Mouse (Mus musculus): Measurements from ENCODE around the gene Hoxb8. TPM values are rescaled to one million over a fixed set of nuclear protein-coding genes. Genes with fewer than 3 reads are reported as not detected.

Hoxb8 gene
- total RNA-seq, 1 experiment from 2014 or later: not detected

DNA sequence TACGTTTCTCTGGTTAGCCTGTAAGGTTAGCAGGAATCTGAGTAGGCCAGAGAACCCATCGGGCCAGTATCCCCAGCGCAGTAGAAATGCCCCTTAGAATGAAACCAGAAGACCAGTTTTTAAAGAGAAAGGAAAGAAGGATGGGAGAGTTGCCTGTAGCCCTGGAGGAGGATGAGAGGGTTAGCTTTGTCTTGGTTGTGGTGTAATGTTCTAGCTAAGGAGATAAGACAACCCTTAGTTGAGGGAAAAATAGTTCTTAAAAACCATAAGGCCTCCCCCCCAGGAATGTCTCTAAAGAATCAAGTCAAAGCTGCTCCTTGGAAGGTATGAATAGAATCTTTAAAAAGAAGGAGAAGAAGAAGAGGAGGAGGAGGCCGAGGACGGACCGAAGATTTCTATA, 41.0 kb downstream of the Hoxb8 start:
- ATAC-seq (replicated peaks; ENCODE audit: insufficient number of reproducible peaks, low FRiP score, low TSS enrichment, poor library complexity, severe bottlenecking): no peak

DNA sequence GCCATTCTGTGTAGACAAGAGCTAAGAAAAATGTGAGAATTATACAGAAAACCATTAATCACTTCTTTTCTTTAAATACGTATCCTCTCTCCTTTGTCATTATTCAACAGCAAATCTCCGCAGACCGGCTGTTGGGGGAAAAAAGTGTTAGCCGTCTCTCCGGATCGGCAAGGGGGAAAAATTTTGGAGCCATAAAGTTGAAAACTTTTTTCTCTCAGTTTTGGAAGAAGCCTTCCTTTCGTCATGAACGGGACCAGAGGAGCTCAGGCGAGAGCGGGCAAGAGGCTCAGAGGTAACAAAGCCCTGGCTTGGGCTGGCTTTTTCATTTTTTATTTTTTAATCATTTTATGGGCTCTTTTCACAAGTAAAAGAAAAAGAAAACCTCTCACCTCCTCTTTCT, 41.4 kb downstream of the Hoxb8 start, which contains the start of gene Hoxb3:
TSS of gene Hoxb3 (plus strand) at position 173 of the 400 bp plus-strand sequence.
- no peak for ATAC-seq (replicated peaks; ENCODE audit: insufficient number of reproducible peaks, low FRiP score, low TSS enrichment, poor library complexity, severe bottlenecking)

DNA sequence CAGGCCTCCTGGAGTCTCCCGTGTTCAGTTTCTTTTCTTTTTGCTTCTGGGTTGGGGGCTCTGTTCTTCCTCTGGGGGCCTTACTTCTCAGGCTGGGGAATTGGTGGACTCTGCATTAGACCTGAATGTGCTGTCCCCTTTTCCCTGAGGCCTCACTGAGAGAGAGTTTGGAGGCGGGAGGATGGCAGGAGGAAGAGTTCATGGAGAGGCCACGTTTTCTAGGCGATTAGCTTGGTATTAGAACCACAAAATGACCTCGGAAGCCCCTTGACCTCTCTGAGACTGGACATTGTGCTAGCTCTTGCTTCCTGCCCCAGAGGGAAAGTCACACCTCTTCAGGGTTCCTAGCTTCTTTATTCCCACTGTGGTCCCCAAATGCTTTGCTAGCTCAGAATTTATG, 42.4 kb downstream of the Hoxb8 start:
- no peak for ATAC-seq (replicated peaks; ENCODE audit: insufficient number of reproducible peaks, low FRiP score, low TSS enrichment, poor library complexity, severe bottlenecking)

DNA sequence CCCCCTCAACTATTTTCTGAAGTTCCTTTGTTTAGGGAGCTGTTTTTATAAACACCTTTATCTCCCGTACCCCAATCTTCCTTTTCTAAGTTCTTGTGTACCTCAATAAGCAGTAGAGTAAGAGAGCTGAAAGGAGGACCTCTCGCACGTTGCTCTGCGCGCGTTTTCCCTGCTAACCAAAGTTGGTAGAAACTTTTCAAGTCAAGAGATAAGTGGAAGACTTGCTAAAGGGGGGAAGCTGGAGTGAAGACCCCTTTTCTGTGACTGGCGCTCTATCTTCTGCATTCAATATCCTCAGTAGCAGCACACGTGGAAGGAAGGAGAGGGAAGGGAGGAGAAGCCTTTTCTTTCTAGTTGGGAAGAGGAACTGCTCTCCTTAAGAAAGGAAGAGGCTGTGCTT, 43.3 kb downstream of the Hoxb8 start:
- ATAC-seq (replicated peaks; ENCODE audit: insufficient number of reproducible peaks, low FRiP score, low TSS enrichment, poor library complexity, severe bottlenecking): no peak

DNA sequence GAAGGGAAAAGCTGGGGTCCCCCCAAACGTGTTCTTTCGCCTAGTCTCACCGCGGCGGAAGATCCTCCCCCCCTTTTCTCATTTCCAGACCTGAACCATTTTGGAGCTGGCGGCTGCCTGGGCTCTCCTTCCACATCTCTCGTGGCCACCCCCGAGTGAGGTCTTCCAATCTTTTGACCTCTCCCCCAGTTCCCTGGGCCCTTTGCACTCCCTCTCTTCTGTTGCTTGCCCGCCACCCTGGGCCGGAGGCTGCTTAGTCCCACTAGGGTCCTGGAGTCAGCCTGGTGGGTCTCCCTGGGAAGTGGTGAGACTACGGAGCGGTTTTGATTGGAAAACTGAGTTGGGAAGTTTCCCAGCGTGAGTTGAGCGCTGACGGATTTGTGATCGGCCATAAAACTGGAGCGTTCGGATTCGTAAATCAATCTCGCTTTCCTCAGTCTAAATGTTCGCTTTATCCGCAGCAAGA, 44.1 kb downstream of the Hoxb8 start:
- no peak for ATAC-seq (replicated peaks; ENCODE audit: insufficient number of reproducible peaks, low FRiP score, low TSS enrichment, poor library complexity, severe bottlenecking)

DNA sequence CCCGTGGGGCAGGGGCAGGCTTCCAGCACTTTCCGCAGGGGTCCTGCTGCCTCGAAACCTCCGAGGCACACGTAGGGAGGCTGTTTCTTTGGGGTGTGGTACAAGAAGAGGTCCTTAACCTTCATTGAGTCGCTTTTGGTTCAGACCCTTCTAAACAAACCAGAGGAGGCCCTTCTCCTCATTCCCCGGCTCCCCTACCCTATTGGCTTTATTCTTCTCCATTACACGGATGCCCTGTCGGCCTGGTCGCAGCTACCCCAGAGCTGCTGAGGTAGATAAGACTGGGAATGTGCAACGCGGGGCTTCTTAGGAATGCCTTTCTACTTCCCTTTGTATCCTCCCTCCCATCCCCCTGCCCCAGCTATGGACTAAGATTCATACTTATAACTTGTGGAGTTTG, 45.0 kb downstream of the Hoxb8 start:
- no peak for ATAC-seq (replicated peaks; ENCODE audit: insufficient number of reproducible peaks, low FRiP score, low TSS enrichment, poor library complexity, severe bottlenecking)

DNA sequence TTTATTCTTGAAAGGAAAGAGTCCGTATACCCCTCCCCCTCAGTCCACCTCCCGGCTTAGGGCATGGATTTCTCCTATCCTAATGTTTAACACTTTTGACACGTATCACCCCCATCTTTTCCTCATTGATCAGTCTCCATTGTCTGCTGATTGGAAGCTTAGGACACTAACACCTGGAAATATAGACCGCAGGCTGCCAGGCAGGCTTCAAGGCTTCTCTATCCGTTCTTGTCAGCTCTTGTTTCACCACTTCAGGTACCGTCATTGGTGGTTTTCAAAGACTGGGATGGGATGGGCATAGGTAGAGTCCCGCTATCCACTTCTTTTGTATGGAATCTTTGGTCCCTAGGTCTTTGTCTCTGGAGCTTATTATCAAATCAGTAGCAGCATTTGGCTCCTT, 45.4 kb downstream of the Hoxb8 start:
- no peak for ATAC-seq (replicated peaks; ENCODE audit: insufficient number of reproducible peaks, low FRiP score, low TSS enrichment, poor library complexity, severe bottlenecking)

DNA sequence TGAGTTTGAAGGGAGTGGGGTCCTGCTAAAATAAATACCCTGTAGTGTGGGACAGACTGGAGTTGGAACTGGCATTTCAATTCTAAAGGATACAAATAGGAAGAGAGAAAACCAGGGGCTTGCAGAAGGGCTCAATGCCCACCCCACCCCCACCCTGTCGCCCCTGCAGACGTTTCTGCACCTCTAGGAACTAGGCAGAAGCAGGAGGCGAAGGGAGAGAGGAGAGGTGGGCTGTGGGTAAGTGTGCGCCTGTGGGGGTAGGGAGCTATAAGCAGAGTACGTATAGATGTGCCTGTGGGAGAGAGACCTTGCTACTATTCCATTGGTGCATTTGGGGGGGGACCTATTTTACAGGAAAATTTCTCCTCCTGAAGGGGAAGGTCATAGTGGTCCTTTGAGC, 46.0 kb downstream of the Hoxb8 start:
- no peak for ATAC-seq (replicated peaks; ENCODE audit: insufficient number of reproducible peaks, low FRiP score, low TSS enrichment, poor library complexity, severe bottlenecking)

DNA sequence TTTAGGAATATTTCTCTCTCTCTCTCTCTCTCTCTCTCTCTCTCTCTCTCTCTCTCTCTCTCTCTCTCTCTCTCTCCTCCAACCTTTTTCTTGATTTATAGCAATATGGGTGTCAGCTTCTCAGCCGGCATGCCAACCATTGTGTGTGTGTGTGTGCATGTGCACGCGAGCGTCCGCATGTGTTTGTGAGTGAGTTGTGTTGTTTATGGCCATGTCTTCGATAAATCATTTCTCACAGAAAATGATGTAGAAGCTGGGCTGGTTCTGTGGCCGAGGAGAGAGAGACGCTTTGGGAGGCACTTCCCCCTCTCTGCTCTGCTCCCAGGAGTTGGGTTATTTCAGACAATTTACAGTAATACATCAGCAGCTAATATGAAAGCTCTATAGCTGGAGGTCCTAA, 46.9 kb downstream of the Hoxb8 start:
- ATAC-seq (replicated peaks; ENCODE audit: insufficient number of reproducible peaks, low FRiP score, low TSS enrichment, poor library complexity, severe bottlenecking): no peak

DNA sequence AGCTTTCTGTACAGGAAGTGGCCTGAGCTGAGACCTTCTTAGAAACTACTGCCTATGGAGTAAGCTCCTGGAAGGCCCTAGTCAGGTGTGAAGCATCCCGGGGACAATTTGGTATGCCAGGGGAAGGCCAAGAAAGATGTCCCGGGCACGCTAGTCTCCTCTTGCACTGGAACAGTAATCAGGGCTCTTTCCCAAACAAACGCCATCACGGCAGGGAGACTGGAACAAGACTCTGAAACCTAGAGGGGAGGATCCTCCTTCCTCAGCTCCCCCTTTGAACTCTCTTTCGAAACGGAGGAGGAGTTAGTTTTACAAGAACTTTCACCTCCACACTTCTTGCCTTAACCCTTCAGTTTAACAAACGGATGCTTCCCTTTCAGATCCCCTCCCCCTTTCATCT, 50.4 kb downstream of the Hoxb8 start:
- ATAC-seq (replicated peaks; ENCODE audit: insufficient number of reproducible peaks, low FRiP score, low TSS enrichment, poor library complexity, severe bottlenecking): no peak

DNA sequence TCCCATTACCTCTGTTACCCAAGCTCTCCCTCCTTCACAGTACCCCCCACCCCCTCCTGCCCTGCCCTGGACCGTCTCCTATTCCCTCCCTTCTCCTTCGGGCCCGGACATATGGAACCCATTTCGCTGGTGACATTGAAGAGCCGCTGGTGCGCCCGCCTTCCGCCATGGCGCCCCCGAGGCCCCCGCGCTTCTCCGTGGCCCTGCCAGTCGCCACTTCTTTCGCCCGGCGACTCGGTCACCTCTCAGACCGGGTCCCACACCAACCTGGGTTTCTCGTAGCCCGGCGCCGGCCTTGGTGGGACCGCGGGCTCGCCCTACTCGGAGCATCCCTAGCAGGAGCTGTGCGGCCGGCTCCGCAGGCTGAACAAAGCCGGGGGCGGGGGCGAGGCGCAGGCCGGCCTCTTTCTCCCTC, 50.9 kb downstream of the Hoxb8 start:
- ATAC-seq (replicated peaks; ENCODE audit: insufficient number of reproducible peaks, low FRiP score, low TSS enrichment, poor library complexity, severe bottlenecking): no peak

DNA sequence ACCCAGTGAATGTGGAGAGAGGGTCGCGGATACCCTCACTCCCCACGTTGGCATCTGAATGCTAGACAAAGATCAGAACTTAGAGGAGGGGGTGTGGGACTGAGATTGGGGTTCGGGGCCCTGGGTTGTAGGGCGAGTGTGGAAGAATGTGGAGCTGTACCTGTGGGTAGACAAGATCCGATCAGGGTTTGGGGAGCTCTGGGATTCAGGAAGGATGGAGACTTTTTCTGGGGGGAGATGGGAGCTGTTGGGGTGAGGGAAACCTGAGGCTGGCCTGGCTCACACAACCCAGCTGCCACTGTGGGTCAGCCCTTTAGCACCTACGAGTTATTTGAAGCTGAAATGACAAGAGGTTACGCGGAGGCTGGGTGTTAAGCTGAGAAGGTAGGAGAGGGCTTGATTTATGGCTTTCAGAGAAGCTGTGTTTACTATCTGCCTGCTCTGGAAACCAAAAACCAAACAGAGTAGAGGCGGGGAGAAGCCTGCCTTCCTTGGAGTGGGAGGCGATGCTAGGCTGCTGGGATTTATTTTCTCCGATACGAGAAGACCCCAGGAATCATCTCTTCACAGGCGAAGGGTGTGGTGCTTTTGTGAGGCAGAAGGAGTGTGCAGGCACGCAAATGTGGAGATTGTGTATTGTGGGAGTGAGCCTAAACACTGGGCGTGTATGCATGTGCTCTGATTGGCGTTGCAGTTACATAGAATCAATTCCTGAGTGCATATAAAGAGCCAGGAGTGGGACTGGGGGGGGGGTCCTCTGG, 51.7 kb downstream of the Hoxb8 start:
- no peak for ATAC-seq (replicated peaks; ENCODE audit: insufficient number of reproducible peaks, low FRiP score, low TSS enrichment, poor library complexity, severe bottlenecking)

DNA sequence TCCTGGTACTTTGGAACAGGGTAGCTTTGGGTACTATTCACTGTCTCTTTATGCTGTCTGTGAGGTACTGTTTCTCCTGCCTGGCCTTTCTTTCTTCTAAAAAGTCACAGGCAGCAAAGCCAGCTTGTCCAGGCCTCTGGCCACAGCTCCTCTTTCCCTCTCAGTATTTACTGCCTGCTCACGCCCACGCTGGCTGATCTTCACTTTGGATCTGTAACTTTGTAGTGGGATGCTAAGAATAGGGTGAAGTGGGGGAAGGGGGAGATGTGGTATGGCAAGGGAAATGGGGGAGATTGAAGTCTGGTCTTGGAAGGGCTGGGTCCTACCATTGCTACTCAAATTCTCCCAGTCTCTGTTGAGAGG, 52.3 kb downstream of the Hoxb8 start:
- no peak for ATAC-seq (replicated peaks; ENCODE audit: insufficient number of reproducible peaks, low FRiP score, low TSS enrichment, poor library complexity, severe bottlenecking)

Other genes starting within 250 kb of the Hoxb8 start
- 66.0 to 93.9 TPM (median 80.9 TPM) in 3 replicates for gene Snf8, start 247.0 kb upstream of the Hoxb8 start, total RNA-seq (2017)
- gene Ube2z, start 216.5 kb upstream of the Hoxb8 start, total RNA-seq (2017): 36.8 to 37.9 TPM (median 37.2 TPM) in 3 replicates
- gene Atp5g1, start 206.2 kb upstream of the Hoxb8 start, total RNA-seq (2017): 1.6 to 31.3 TPM (median 27.1 TPM) in 3 replicates
- not detected in 3 replicates for gene Calcoco2, start 169.9 kb upstream of the Hoxb8 start, total RNA-seq (2017)
- not detected in 3 replicates for gene Ttll6, start 148.1 kb upstream of the Hoxb8 start, total RNA-seq (2017)
- gene Hoxb13, start 87.6 kb upstream of the Hoxb8 start, total RNA-seq (2017): not detected in 3 replicates
- not detected in 3 replicates for gene Hoxb9, start 10.4 kb upstream of the Hoxb8 start, total RNA-seq (2017)
- gene Hoxb7, start 4.7 kb downstream of the Hoxb8 start, total RNA-seq (2017): not detected in 3 replicates
- not detected in 3 replicates for gene Hoxb6, start 10.6 kb downstream of the Hoxb8 start, total RNA-seq (2017)
- not detected in 3 replicates for gene Hoxb5, start 21.4 kb downstream of the Hoxb8 start, total RNA-seq (2017)
- gene Hoxb4, start 36.4 kb downstream of the Hoxb8 start, total RNA-seq (2017): 4.7 to 6.6 TPM (median 5.2 TPM) in 3 replicates
- gene Hoxb3, start 41.4 kb downstream of the Hoxb8 start, total RNA-seq (2017): 1.4 to 2.1 TPM (median 1.8 TPM) in 3 replicates
- not detected in 3 replicates for gene Hoxb2, start 68.6 kb downstream of the Hoxb8 start, total RNA-seq (2017)
- not detected in 3 replicates for gene Hoxb1, start 83.8 kb downstream of the Hoxb8 start, total RNA-seq (2017)
- 35.6 to 134 TPM (median 47.4 TPM) in 3 replicates for gene Skap1, start 182.7 kb downstream of the Hoxb8 start, total RNA-seq (2017)

All from monocyte, adult 5-6 weeks (primary cell).